Mouse (Mus musculus) stomach, embryonic 14.5 days (tissue): ENCODE data around the gene Vps41. TPM values are rescaled to one million over a fixed set of nuclear protein-coding genes. Genes with fewer than 3 reads are reported as not detected.

Source experiments
- ATAC-seq: fragments of 200-750 bp; cut with Nextera tagmentation; 2 replicates; pipeline ENCODE4 v1.8.0; 2017; ENCODE audit warnings: low read depth, moderate TSS enrichment; ENCODE audit not compliant: insufficient number of reproducible peaks, insufficient read depth, low FRiP score
- H3K27ac ChIP-seq: fragments of 300-500 bp; sonication (generic); 2 replicates; pipeline ENCODE4 v1.5.1; 2014; ENCODE audit warnings: mild to moderate bottlenecking, low read length, moderate library complexity, mixed read lengths
- H3K27me3 ChIP-seq: fragments of 300-500 bp; sonication (generic); 2 replicates; pipeline ENCODE4 v1.6.1; 2014; ENCODE audit warnings: low read length, control low read depth, mixed read lengths; ENCODE audit not compliant: control insufficient read depth, insufficient read depth
- H3K36me3 ChIP-seq: fragments of 300-500 bp; sonication (generic); 2 replicates; pipeline ENCODE4 v1.6.1; 2014; ENCODE audit warnings: mild to moderate bottlenecking, control low read depth, low read length, moderate library complexity, mixed read lengths; ENCODE audit not compliant: control insufficient read depth, insufficient read depth
- H3K4me1 ChIP-seq: fragments of 300-500 bp; sonication (generic); 2 replicates; pipeline ENCODE4 v1.6.1; 2014; ENCODE audit warnings: low read length, control low read depth, mixed read lengths; ENCODE audit not compliant: control insufficient read depth, insufficient read depth
- H3K4me2 ChIP-seq: fragments of 300-500 bp; sonication (generic); replicated peaks from 2 replicates; pipeline ENCODE4 v1.6.1; 2014; ENCODE audit warnings: low read depth, low read length, control low read depth
- H3K4me3 ChIP-seq: fragments of 300-500 bp; sonication (generic); 2 replicates; pipeline ENCODE4 v1.5.1; 2014; ENCODE audit warnings: low read depth, low read length, control low read depth
- H3K9ac ChIP-seq: fragments of 300-500 bp; sonication (generic); replicated peaks from 2 replicates; pipeline ENCODE4 v1.6.1; 2014; ENCODE audit warnings: low read depth, mild to moderate bottlenecking, control low read depth, low read length, moderate library complexity, mixed read lengths
- H3K9me3 ChIP-seq: fragments of 300-500 bp; sonication (generic); 2 replicates; pipeline ENCODE4 v1.6.1; 2016; ENCODE audit warnings: low read depth, low read length, control low read depth; ENCODE audit not compliant: control insufficient read depth
- WGBS: fragments of 180-500 bp; shearing (Covaris S2); extraction: QIAGEN DNeasy Blood & Tissue Kit; methylation state at CpG from one replicate; pipeline ENCODE4 v1.1.7; 2014; 5-methylcytosine and 5-hydroxymethylcytosine counted together
- polyA plus RNA-seq: library from polyadenylated mRNA; unstranded; fragments of >200 nt; fragmentation: Nextera tagmentation; extraction: Ambion mirVana; gene quantifications from 2 replicates; pipeline ENCODE4 v1.2.1, GENCODE M21; 2014

The Vps41 gene
- polyA plus RNA-seq, 1 experiment from 2014 or later: 72.2 TPM

DNA sequence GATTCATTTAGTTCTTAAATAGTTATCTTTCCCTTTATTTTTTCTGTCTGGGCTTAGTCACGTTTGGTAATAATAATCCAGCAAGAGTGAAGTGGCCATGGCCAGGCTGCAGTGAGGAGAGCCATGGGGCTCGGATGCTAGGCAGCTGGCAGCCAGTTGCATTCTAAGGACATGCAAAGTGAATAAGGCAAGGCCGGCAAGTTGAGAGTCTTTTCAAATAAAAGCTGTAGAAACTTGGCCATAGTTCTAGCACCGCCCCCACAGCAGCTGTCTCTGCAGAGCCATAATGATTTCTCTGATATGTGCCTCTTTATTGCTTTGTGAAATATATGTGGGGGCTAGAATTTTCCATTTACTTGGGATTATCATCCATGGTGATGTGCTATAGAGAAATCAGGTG, 141.1 kb downstream of the Vps41 start:
- no peak overlapping the region for H3K27ac ChIP-seq
- no peak overlapping the region for H3K4me2 ChIP-seq
- H3K4me1 ChIP-seq: no peaks in the 10 kb centered on the region
- no peak for ATAC-seq
- no peaks in the 10 kb centered on the region for H3K9me3 ChIP-seq
- H3K36me3 ChIP-seq: no peaks in the 10 kb centered on the region; the same call in 1 of the 2 replicates
- H3K9ac ChIP-seq: no peak overlapping the region
- no peak overlapping the region for H3K4me3 ChIP-seq
- no peaks in the 10 kb centered on the region for H3K27me3 ChIP-seq
- WGBS: 73% methylated on average over 4 of the region's 4 CpGs

DNA sequence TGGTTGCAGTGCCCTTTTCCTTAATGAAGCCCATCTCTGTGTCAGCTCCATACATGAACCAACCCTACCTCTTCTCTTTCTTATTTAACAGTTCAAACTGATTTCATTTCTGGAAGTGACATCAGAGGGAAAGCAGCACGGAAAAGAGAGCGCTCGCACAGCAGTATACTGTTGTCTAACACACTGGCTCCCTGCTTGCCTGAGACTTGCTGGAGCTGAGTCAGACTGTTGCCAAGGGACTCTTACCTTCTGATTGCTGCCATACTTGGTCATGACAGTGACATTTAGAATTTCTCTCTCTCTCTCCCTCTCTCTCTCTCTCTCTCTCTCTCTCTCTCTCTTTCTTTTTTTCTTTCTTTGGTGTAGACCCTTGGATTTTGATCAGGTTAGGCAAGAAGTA, 142.3 kb downstream of the Vps41 start:
- Histone ChIP-seq H3K9me3 (no peaks in the 10 kb centered on the region), H3K36me3 (peaks cover 4% of the 10 kb centered on the region; the same call in 1 of the 2 replicates), H3K9ac (no peak overlapping the region), H3K4me2 (no peak overlapping the region), H3K27me3 (no peaks in the 10 kb centered on the region), H3K4me3 (no peak overlapping the region), H3K27ac (no peak overlapping the region), H3K4me1 (no peaks in the 10 kb centered on the region)
- whole genome bisulfite sequencing: 93% methylated on average over 3 of the region's 3 CpGs
- ATAC-seq: no peak

DNA sequence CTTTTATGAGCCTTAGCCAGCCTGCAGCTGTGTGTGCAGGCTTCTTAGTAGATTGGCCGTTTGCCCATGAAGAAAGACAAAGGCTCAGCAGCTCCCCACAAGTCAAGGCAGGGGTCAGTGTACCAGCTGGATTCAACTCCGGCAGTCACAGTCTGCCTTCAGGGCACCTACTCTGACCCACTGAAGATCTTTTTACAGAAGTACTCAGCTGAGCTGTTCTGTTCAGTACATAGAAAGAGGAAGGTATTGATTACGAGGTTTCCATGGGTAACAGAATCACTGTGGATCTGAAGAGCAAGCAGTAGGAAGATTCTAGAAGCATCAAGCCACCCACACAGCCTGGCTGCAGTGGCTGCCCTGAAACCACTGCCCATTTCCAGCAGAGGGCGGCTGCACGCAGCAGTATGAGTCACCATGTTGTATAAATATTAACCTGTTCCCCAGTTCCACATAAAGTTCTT, 151.0 kb downstream of the Vps41 start:
- no peaks in the 10 kb centered on the region for H3K9me3 ChIP-seq
- ATAC-seq: peak; percentile 85
- peaks cover 4% of the 10 kb centered on the region; the same call in 1 of the 2 replicates for H3K36me3 ChIP-seq
- no peak overlapping the region for H3K9ac ChIP-seq
- no peaks in the 10 kb centered on the region for H3K4me1 ChIP-seq
- no peak overlapping the region for H3K4me3 ChIP-seq
- H3K4me2 ChIP-seq: no peak overlapping the region
- H3K27me3 ChIP-seq: no peaks in the 10 kb centered on the region
- 37% methylated on average over 5 of the region's 5 CpGs for WGBS
- H3K27ac ChIP-seq: peak overlapping the region; percentile 21; the same call in 1 of the 2 replicates

DNA sequence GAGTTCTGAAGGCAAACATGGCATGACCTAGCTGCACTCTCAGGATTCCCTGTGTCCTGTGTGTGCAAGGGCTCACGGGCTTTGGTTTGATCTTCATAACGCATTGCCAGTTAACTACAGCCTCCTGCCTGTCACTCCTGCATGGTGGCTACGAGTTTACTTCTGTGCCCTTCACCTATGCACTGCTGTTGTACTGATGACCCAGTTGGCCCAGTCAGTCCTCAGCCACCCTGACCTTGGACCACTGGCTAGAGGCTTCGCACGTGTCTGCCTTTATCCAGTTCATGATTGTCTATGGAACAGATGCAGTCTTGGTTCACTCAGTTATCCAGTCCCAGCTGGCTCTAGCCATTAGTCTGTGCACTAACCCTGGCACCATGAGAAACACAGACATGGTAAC, 151.7 kb downstream of the Vps41 start:
- H3K9me3 ChIP-seq: no peaks in the 10 kb centered on the region
- no peak overlapping the region for H3K9ac ChIP-seq
- H3K27ac ChIP-seq: no peak overlapping the region
- H3K4me1 ChIP-seq: no peaks in the 10 kb centered on the region
- no peak overlapping the region for H3K4me3 ChIP-seq
- 83% methylated on average over 5 of the region's 5 CpGs for WGBS
- ATAC-seq: no peak
- no peaks in the 10 kb centered on the region for H3K27me3 ChIP-seq
- peaks cover 3% of the 10 kb centered on the region; the same call in 1 of the 2 replicates for H3K36me3 ChIP-seq
- H3K4me2 ChIP-seq: no peak overlapping the region

DNA sequence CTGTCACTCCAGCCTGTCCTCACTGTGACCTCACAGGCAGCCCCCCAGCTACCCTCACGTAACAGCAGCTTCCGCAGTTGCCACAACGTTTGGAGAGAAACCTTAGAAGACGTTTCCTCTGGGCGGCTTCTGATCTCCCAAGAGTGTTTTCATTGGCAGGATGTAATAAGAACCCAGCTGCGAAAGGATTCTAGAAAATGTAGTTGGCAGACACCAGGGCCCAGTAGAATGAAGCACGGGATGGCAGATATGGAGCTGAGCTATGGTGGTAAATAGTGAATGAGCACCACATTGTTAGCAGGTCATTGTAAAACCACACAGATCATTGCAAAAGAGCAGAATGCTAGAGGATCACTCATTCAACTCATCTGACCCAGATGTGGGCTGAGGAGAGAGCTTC, 158.2 kb downstream of the Vps41 start:
- Histone ChIP-seq H3K9me3 (no peaks in the 10 kb centered on the region), H3K4me3 (no peak overlapping the region), H3K27ac (no peak overlapping the region), H3K27me3 (no peaks in the 10 kb centered on the region), H3K36me3 (no peaks in the 10 kb centered on the region), H3K9ac (no peak overlapping the region), H3K4me1 (no peaks in the 10 kb centered on the region), H3K4me2 (no peak overlapping the region)
- WGBS: 39% methylated on average over 7 of the region's 7 CpGs
- ATAC-seq: no peak

DNA sequence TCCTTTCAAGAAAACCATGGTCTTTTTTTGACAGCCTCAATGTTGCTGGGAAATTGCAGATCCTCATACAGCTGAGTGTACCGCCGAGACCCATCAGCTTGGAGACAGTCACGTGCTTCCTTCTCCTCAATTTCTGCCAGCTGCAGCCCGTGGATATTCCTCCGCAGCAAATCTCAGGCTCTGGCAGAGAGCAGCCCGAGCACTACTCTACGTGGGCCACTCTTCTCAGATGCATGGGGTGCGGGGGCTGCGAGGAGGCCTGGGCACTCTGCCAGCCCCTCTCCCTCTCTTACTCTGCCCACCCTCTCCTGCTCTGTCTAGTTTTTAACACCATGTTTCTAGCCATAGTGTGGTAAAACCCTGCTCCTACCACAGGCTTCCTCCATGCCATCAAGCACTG, 175.8 kb downstream of the Vps41 start:
- H3K4me2 ChIP-seq: no peak overlapping the region
- WGBS: 53% methylated on average over 9 of the region's 9 CpGs
- no peaks in the 10 kb centered on the region for H3K36me3 ChIP-seq
- H3K4me3 ChIP-seq: no peak overlapping the region
- no peaks in the 10 kb centered on the region for H3K9me3 ChIP-seq
- no peaks in the 10 kb centered on the region for H3K4me1 ChIP-seq
- H3K27ac ChIP-seq: no peak overlapping the region
- peak; percentile 58; the same call in 1 of the 2 replicates for ATAC-seq
- H3K9ac ChIP-seq: no peak overlapping the region
- no peaks in the 10 kb centered on the region for H3K27me3 ChIP-seq

DNA sequence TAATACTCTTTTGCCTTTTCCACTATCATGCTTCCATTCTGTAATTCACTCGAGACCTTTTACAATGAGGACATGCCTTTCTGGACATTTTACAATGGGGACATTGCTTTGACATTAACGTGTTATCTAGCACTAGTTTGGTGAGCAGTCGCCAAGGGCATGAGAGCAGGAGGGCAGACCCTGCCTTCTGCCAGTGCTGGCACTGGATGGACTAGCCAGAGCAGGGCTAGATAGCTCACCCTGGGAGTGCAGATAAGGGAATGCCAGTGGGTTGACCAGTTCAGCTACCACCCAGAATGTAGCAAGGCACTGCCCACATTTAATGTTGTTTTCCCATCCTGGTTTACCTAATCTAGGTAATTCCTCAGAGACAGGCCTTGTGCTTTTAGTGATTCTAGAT, 179.7 kb downstream of the Vps41 start:
- Histone ChIP-seq H3K9me3 (no peaks in the 10 kb centered on the region), H3K4me2 (no peak overlapping the region), H3K27me3 (no peaks in the 10 kb centered on the region), H3K4me1 (no peaks in the 10 kb centered on the region), H3K27ac (no peak overlapping the region), H3K9ac (no peak overlapping the region), H3K4me3 (no peak overlapping the region), H3K36me3 (no peaks in the 10 kb centered on the region)
- ATAC-seq: no peak
- WGBS: 88% methylated on average over 3 of the region's 3 CpGs

DNA sequence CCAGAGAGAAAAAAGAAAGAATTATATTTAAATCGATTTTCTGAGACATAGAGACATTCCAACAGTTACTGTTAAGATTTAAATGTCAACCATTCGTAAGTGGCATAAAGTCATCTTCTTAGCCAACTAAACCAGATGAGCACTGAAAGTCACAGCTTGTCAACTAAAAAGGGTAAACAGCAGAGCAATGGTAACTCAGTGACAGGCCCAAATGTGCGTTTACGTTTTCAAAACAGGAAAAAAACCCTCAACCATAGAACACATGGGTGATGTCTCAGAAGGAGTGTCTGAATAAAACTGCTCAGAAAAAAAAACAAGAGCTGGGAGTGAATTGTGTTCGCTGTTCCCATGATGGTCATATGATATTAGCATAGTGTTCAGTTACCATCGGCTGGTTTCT, 186.5 kb downstream of the Vps41 start:
- Histone ChIP-seq H3K4me1 (no peaks in the 10 kb centered on the region), H3K27ac (no peak overlapping the region), H3K4me3 (no peak overlapping the region), H3K36me3 (no peaks in the 10 kb centered on the region), H3K27me3 (no peaks in the 10 kb centered on the region), H3K9ac (no peak overlapping the region), H3K9me3 (no peaks in the 10 kb centered on the region), H3K4me2 (no peak overlapping the region)
- no peak for ATAC-seq
- 82% methylated on average over 6 of the region's 6 CpGs for WGBS

DNA sequence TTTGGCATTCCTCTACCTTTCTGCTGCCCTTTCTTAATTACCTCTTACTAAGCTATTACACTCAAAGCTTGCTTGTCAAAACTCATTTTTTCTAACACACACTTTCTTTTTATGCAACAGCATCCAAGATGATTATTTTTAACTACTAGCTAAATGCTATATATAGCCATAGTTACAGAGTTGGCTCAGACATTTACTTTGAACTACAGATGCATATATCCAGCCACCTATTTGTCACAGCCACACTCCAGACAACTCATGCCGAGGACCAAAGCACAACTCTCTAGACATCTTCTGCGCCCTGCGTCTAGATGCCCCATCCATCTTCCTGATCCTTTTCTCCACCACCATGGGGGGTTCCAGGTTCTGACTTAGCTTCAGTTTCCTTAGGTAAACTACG, 197.7 kb downstream of the Vps41 start:
- no peaks in the 10 kb centered on the region for H3K9me3 ChIP-seq
- H3K36me3 ChIP-seq: no peaks in the 10 kb centered on the region
- H3K4me3 ChIP-seq: no peak overlapping the region
- H3K4me2 ChIP-seq: no peak overlapping the region
- H3K4me1 ChIP-seq: no peaks in the 10 kb centered on the region
- H3K27ac ChIP-seq: no peak overlapping the region
- WGBS: 71% methylated on average over 4 of the region's 4 CpGs
- H3K9ac ChIP-seq: no peak overlapping the region
- H3K27me3 ChIP-seq: no peaks in the 10 kb centered on the region
- ATAC-seq: no peak
